Mouse (Mus musculus) MEL (cell line): ENCODE measurements at regions not wholly inside any gene's neighbourhood (a gene's known extent, or its start where the extent isn't known, plus 50 kb on each side); places are given as distances from the start of the nearest gene placed in this dataset.
"Not testable (repeated sequence)": the region's sequence is repeated elsewhere in the genome, so short reads cannot be mapped to it uniquely, and the experiment has no call there.

ENCODE experiments used
- DNase-seq: peaks from one replicate; pipeline ENCODE4 v3.0.0; 2011; ENCODE audit warnings: low read depth, low spot score
- H3K27ac ChIP-seq: 2 replicates; pipeline ENCODE4 v1.5.1; 2012; ENCODE audit warnings: low read depth, mild to moderate bottlenecking, control low read depth, low read length, moderate library complexity; ENCODE audit not compliant: control insufficient read depth
- H3K27me3 ChIP-seq, 2 experiments: fragments of 150-350 bp in 1 of 2; sonication (generic) in 1 of 2; 2 replicates each; pipeline ENCODE4 v1.6.1; 2012; ENCODE audit warnings: low read length in 2 of 2, mild to moderate bottlenecking in 2 of 2, improper control_type of control experiment in 1 of 2, moderate library complexity in 1 of 2; ENCODE audit not compliant: insufficient read depth in 2 of 2, control insufficient read depth in 1 of 2
- H3K36me3 ChIP-seq, 2 experiments: 2 replicates each; pipeline ENCODE4 v1.6.1; 2012 to 2014; ENCODE audit warnings: low read length in 2 of 2, improper control_type of control experiment in 1 of 2, inconsistent platforms in 1 of 2, mild to moderate bottlenecking in 1 of 2; ENCODE audit not compliant: insufficient read depth in 2 of 2, control insufficient read depth in 1 of 2
- H3K4me1 ChIP-seq, 2 experiments: fragments of 150-350 bp in 1 of 2; sonication (generic) in 1 of 2; 2 replicates each; pipeline ENCODE4 v1.6.1; 2012; ENCODE audit warnings: low read length in 2 of 2, improper control_type of control experiment in 1 of 2, mild to moderate bottlenecking in 1 of 2; ENCODE audit not compliant: insufficient read depth in 2 of 2, control insufficient read depth in 1 of 2
- H3K4me3 ChIP-seq, 2 experiments: fragments of 150-350 bp in 1 of 2; sonication (generic) in 1 of 2; 2 replicates each; pipeline ENCODE4 v1.5.1; 2012; ENCODE audit warnings: low read depth in 2 of 2, low read length in 2 of 2, mild to moderate bottlenecking in 2 of 2, moderate library complexity in 2 of 2, control low read depth in 1 of 2, improper control_type of control experiment in 1 of 2; ENCODE audit not compliant: control insufficient read depth in 1 of 2, insufficient read depth in 1 of 2
- H3K79me2 ChIP-seq: 2 replicates; pipeline ENCODE4 v1.6.1; 2012; ENCODE audit warnings: mild to moderate bottlenecking, low read length, moderate library complexity; ENCODE audit not compliant: control insufficient read depth, poor library complexity, insufficient read depth
- H3K9ac ChIP-seq: 2 replicates; pipeline ENCODE4 v1.6.1; 2012; ENCODE audit warnings: low read depth, mild to moderate bottlenecking, control low read depth, low read length, moderate library complexity; ENCODE audit not compliant: control insufficient read depth, poor library complexity, severe bottlenecking
- H3K9me3 ChIP-seq: fragments of 150-350 bp; sonication (generic); replicated peaks from 2 replicates; pipeline ENCODE4 v1.6.1; 2012; ENCODE audit warnings: mild to moderate bottlenecking, low read length, improper control_type of control experiment, moderate library complexity; ENCODE audit not compliant: insufficient read depth
- ELF1 ChIP-seq: IDR thresholded peaks from 2 replicates; pipeline ENCODE4 v1.6.1; 2014; ENCODE audit warnings: low read depth, mild to moderate bottlenecking, inconsistent platforms, low read length, improper control_type of control experiment, moderate library complexity
- EP300 ChIP-seq, 2 experiments: IDR thresholded peaks; 2 replicates each; pipeline ENCODE4 v1.6.1; 2011; ENCODE audit warnings: improper control_type of control experiment in 2 of 2, low read length in 2 of 2, low read depth in 1 of 2, mild to moderate bottlenecking in 1 of 2
- GABPA ChIP-seq: IDR thresholded peaks from 2 replicates; pipeline ENCODE4 v1.6.1; 2012; ENCODE audit warnings: low read depth, mild to moderate bottlenecking, inconsistent platforms, low read length, improper control_type of control experiment, moderate library complexity
- MAFK ChIP-seq: IDR thresholded peaks from 2 replicates; pipeline ENCODE4 v1.6.1; 2011; ENCODE audit warnings: low read depth, mild to moderate bottlenecking, low read length, improper control_type of control experiment, borderline replicate concordance
- MYC ChIP-seq: IDR thresholded peaks from 2 replicates; pipeline ENCODE4 v1.6.1; 2011; ENCODE audit warnings: low read depth, mild to moderate bottlenecking, low read length, improper control_type of control experiment, moderate library complexity
- POLR2AphosphoS2 ChIP-seq: IDR thresholded peaks from 2 replicates; pipeline ENCODE4 v1.6.1; 2011; ENCODE audit warnings: low read length, improper control_type of control experiment
- POLR2AphosphoS5 ChIP-seq: IDR thresholded peaks from 2 replicates; pipeline ENCODE4 v1.6.1; 2012; ENCODE audit warnings: low read depth, borderline replicate concordance, mild to moderate bottlenecking, inconsistent platforms, low read length, moderate library complexity, mixed read lengths
- TBP ChIP-seq: IDR thresholded peaks from 2 replicates; pipeline ENCODE4 v1.8.0; 2011; ENCODE audit warnings: low read depth, low read length, improper control_type of control experiment
- ZC3H11A ChIP-seq: IDR thresholded peaks from 2 replicates; pipeline ENCODE4 v1.6.1; 2012; ENCODE audit warnings: low read depth, mild to moderate bottlenecking, inconsistent platforms, low read length, improper control_type of control experiment
- ZKSCAN1 ChIP-seq: IDR thresholded peaks from 2 replicates; pipeline ENCODE4 v1.6.1; 2012; ENCODE audit warnings: low read depth, mild to moderate bottlenecking, inconsistent platforms, low read length, improper control_type of control experiment, moderate library complexity
- ZMIZ1 ChIP-seq: IDR thresholded peaks from 2 replicates; pipeline ENCODE4 v1.6.1; 2012; ENCODE audit warnings: low read depth, mild to moderate bottlenecking, inconsistent platforms, low read length, improper control_type of control experiment, moderate library complexity

DNA sequence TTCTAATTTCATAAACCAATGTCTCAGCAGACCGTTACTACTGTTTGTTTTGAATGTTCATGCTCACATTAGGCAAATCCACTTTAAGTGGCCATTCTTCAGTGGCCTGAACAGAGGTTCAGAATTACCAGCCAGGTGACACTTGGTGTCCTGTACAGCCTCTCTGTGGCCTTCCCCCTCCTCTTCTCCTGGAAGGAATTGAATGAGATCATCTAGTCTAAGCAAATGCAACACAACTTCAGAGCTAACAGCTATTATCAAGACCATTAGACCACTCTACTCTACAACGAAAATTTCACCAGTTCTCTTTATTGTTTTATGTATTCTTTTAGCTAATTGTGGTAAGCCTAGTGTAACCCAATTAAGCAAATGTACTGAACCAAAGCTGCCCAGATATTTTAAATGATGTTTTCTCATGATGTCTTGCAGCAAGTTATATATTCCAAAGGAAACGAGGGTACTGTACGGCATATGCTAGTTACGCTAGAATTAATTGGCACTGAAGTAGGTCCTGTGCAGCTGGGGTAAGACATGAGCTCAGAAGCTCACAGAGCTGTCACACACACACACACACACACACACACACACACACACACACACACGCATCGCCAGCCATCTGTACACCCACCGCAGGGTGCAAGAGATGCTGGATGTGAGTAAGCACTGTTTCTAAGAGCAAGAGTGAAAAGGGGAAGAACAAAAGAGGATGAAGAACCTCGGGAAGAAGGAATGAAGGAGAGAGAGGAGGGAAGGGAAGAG, 176.7 kb upstream of the Afdn start:
- H3K36me3 ChIP-seq = no peaks in the 10 kb centered on the region
- H3K9ac ChIP-seq = no peak overlapping the region
- no peaks in the 10 kb centered on the region for H3K4me1 ChIP-seq
- no peaks in the 10 kb centered on the region for H3K9me3 ChIP-seq
- no peaks in the 10 kb centered on the region for H3K79me2 ChIP-seq
- no peaks in the 10 kb centered on the region for H3K27me3 ChIP-seq
- H3K4me3 ChIP-seq = no peak overlapping the region
- TF ChIP-seq ZKSCAN1 = no peak
- no peak for TF ChIP-seq ELF1
- no peak for TF ChIP-seq MAFK
- TF ChIP-seq POLR2AphosphoS5 = no peak
- no peak for TF ChIP-seq MYC
- no peak for TF ChIP-seq ZMIZ1
- TF ChIP-seq GABPA = no peak
- H3K27ac ChIP-seq = no peak overlapping the region
- DNase-seq = no peak

GRCm38 (mm10) chr17:13584394-13584793, 175.9 kb upstream of the Afdn start:
- Histone ChIP-seq H3K36me3 (no peaks in the 10 kb centered on the region), H3K4me1 (no peaks in the 10 kb centered on the region), H3K4me3 (no peak overlapping the region), H3K27ac (no peak overlapping the region), H3K9me3 (no peaks in the 10 kb centered on the region), H3K79me2 (no peaks in the 10 kb centered on the region), H3K27me3 (no peaks in the 10 kb centered on the region)
- DNase-seq = no peak
- TF ChIP-seq POLR2AphosphoS2 (no peak), TBP (no peak), EP300 (IDR thresholded peaks at IDR 0.05; ENCODE audit: low read depth in 1 of 2, low read length in 2 of 2) (no peak), ZC3H11A (no peak)
- TF ChIP-seq, all 39 proteins: peak for 0
- no peak overlapping the region for H3K9ac ChIP-seq

DNA sequence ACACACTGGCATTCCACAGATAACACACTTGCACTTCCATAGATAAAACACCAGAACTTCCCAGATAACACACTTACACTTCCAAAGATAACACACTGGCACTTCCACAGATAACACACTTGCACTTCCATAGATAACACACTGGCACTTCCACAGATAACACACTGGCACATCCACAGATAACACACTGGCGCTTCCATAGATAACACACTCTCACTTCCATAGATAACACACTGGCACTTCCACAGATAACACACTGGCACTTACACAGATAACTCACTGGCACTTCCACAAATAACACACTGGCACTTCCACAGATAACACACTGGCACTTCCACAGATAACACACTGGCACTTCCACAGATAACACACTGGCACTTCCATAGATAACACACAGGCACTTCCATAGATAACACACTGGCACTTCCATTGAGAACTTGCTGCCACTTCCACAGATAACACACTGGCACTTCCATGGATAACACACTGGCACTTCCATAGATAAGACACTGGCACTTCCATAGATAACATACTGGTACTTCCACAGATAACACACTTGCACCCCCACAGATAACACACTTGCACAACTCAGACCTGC, 170.0 kb upstream of the Afdn start:
- H3K9ac ChIP-seq, H3K79me2 ChIP-seq, H3K4me3 ChIP-seq, DNase-seq, H3K27ac ChIP-seq, H3K27me3 ChIP-seq, H3K9me3 ChIP-seq, H3K36me3 ChIP-seq, H3K4me1 ChIP-seq: not testable (repeated sequence)
